Comparison of ENCODE assay signal across 10 mouse cellular contexts in the genomic region with DNA sequence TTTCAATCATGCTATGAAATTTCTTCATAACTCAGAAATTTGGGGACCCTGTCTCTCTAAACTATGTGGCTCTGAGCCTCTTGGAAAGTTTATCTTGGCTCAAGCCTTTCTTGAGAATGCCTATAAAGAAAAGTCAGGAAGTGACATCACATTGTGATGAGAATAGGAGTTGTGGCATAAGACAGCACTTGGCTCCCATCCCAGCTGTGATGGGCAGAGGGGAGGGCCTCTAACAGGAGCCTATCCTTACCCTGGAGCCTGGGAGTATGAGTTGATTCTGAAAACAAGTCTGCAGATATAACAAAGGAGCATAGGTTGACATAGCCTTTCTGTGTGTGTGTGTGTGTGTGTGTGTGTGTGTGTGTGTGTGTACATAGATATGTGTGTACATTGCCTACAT.
DNase-seq lines count a peak whose midpoint lies in the region; ATAC-seq lines count a peak whose summit lies in the region.
"Had no signal": no experiment of that assay in that cellular context is flagged by ENCODE, and none has a peak within 500 bp of the region (broad histone marks: within the 10 kb centered on the region; RNA-seq: fewer than 3 reads in every experiment).

No protein-coding gene starts in this region.

- ATAC-seq in heart, embryonic 11.5 days (replicated peaks; ENCODE audit: insufficient number of reproducible peaks, low FRiP score, low TSS enrichment) = 0 out of 2 replicates have a peak, but pooled peaks have one; percentile 52
- no peak for ATAC-seq in kidney, embryonic 14.5 days (ENCODE audit: low FRiP score, low TSS enrichment)
- ATAC-seq in midbrain, embryonic 14.5 days (ENCODE audit: low FRiP score, low TSS enrichment) = no peak
- no peak for ATAC-seq in frontal cortex, adult (ENCODE audit: low TSS enrichment)
- ATAC-seq: forebrain, embryonic 16.5 days had no signal

- peaks cover 10% of the 10 kb centered on the region; the same call in 1 of the 2 replicates for H3K4me1 ChIP-seq in heart, embryonic 11.5 days (ENCODE audit: control insufficient read depth, insufficient read depth, low read length)
- peaks cover 14% of the 10 kb centered on the region; the same call in 1 of the 2 replicates for H3K4me1 ChIP-seq in kidney, embryonic 14.5 days (ENCODE audit: control insufficient read depth, insufficient read depth, low read length)
- peaks cover 10% of the 10 kb centered on the region for H3K4me1 ChIP-seq in midbrain, embryonic 14.5 days (ENCODE audit: control insufficient read depth, insufficient read depth, low read length)

- no peaks in the 10 kb centered on the region for H3K36me3 ChIP-seq in heart, embryonic 11.5 days (ENCODE audit: control insufficient read depth, insufficient read depth, low read length)
- no peaks in the 10 kb centered on the region for H3K36me3 ChIP-seq in kidney, embryonic 14.5 days (ENCODE audit: control insufficient read depth, insufficient read depth, low read length)
- no peaks in the 10 kb centered on the region for H3K36me3 ChIP-seq in midbrain, embryonic 14.5 days (ENCODE audit: control insufficient read depth, insufficient read depth, low read length)

- H3K9ac ChIP-seq in heart, embryonic 11.5 days (ENCODE audit: low read depth, low read length) = no peak overlapping the region
- H3K9ac ChIP-seq in kidney, embryonic 14.5 days (ENCODE audit: low read depth, low read length) = no peak overlapping the region
- H3K9ac ChIP-seq in midbrain, embryonic 14.5 days (replicated peaks; ENCODE audit: low read length) = no peak overlapping the region

- no peak overlapping the region for H3K27ac ChIP-seq in heart, embryonic 11.5 days (ENCODE audit: low read depth, low read length)
- H3K27ac ChIP-seq in kidney, embryonic 14.5 days (ENCODE audit: low read depth, low read length) = peak overlapping the region; percentile 64
- no peak overlapping the region for H3K27ac ChIP-seq in midbrain, embryonic 14.5 days (replicated peaks; ENCODE audit: low read depth, low read length)

- intact Hi-C loops in heart, postnatal 14 days (cut with DNase I) = no loop called here

- no peak overlapping the region for H3K4me3 ChIP-seq in heart, embryonic 11.5 days (ENCODE audit: low read depth, low read length)
- no peak overlapping the region for H3K4me3 ChIP-seq in kidney, embryonic 14.5 days (ENCODE audit: low read length)
- no peak overlapping the region for H3K4me3 ChIP-seq in midbrain, embryonic 14.5 days (replicated peaks; ENCODE audit: low read depth, low read length)

- DNase-seq in heart, postnatal 14 days = no peak
- DNase-seq in adipocyte (ENCODE audit: low spot score) = peak; percentile 59
- DNase-seq in lung, postnatal 14 days = peak; percentile 59
- no peak for DNase-seq in midbrain, embryonic 14.5 days
- DNase-seq in ovary, postnatal 10 days (ENCODE audit: low spot score) = no peak

- no peaks in the 10 kb centered on the region for H3K27me3 ChIP-seq in heart, embryonic 11.5 days (ENCODE audit: control insufficient read depth, insufficient read depth, low read length)
- H3K27me3 ChIP-seq in kidney, embryonic 14.5 days (ENCODE audit: control insufficient read depth, insufficient read depth, low read length) = no peaks in the 10 kb centered on the region
- H3K27me3 ChIP-seq in midbrain, embryonic 14.5 days (ENCODE audit: control insufficient read depth, insufficient read depth, low read length) = no peaks in the 10 kb centered on the region
- H3K27me3 ChIP-seq: CH12.LX had no signal

- no peak overlapping the region for H3K4me2 ChIP-seq in heart, embryonic 11.5 days
- H3K4me2 ChIP-seq in kidney, embryonic 14.5 days (replicated peaks; ENCODE audit: low read depth, low read length) = no peak overlapping the region
- no peak overlapping the region for H3K4me2 ChIP-seq in midbrain, embryonic 14.5 days (ENCODE audit: low read length)

- H3K9me3 ChIP-seq in heart, embryonic 11.5 days (replicated peaks; ENCODE audit: control insufficient read depth, low read length) = no peaks in the 10 kb centered on the region
- no peaks in the 10 kb centered on the region for H3K9me3 ChIP-seq in kidney, embryonic 14.5 days (ENCODE audit: control insufficient read depth, low read length)
- H3K9me3 ChIP-seq in midbrain, embryonic 14.5 days (ENCODE audit: control insufficient read depth, low read length) = no peaks in the 10 kb centered on the region

Comparison
In these comparisons a context has a peak if more than half of its experiments do, and no peak if none do; other contexts are left out.
1. DNase-seq: peak in adipocyte (single experiment) and lung, postnatal 14 days (single experiment); none in heart, postnatal 14 days (0 of 2), midbrain, embryonic 14.5 days (single experiment) and ovary, postnatal 10 days (single experiment).